Mouse (Mus musculus): ENCODE measurements at regions not wholly inside any gene's neighbourhood (a gene's known extent, or its start where the extent isn't known, plus 50 kb on each side); places are given as distances from the start of the nearest gene placed in this dataset.

GRCm38 (mm10) chr12:73491370-73491769, 54.8 kb downstream of the Tmem30b start:
- Histone ChIP-seq H3K4me1 (replicated peaks) (no peaks in the 10 kb centered on the region), H3K27ac (replicated peaks) (no peak overlapping the region), H3K4me2 (no peak overlapping the region), H3K27me3 (no peaks in the 10 kb centered on the region), H3K9ac (no peak overlapping the region), H3K4me3 (replicated peaks) (no peak overlapping the region), H3K36me3 (replicated peaks) (no peaks in the 10 kb centered on the region), H3K9me3 (replicated peaks) (no peaks in the 10 kb centered on the region)
- no peak for ATAC-seq (ENCODE audit: insufficient read depth)
- WGBS (ENCODE audit: insufficient replicate concordance): 66% methylated on average over 3 of the region's 3 CpGs

- H3K36me3 ChIP-seq (replicated peaks): no peaks in the 10 kb centered on the region
- no peak overlapping the region for H3K9ac ChIP-seq
- WGBS (ENCODE audit: insufficient replicate concordance): 38% methylated on average over 2 of the region's 2 CpGs
- no peaks in the 10 kb centered on the region for H3K4me1 ChIP-seq (replicated peaks)
- no peak for ATAC-seq (ENCODE audit: insufficient read depth)
- H3K9me3 ChIP-seq (replicated peaks): no peaks in the 10 kb centered on the region
- no peak overlapping the region for H3K4me2 ChIP-seq
- no peak overlapping the region for H3K4me3 ChIP-seq (replicated peaks)
- no peak overlapping the region for H3K27ac ChIP-seq (replicated peaks)
- no peaks in the 10 kb centered on the region for H3K27me3 ChIP-seq
Observed at GRCm38 (mm10) chr12:73482858-73483257, 63.3 kb downstream of the Tmem30b start.

GRCm38 (mm10) chr12:73482275-73482674, 63.9 kb downstream of the Tmem30b start:
- 59% methylated on average over 6 of the region's 6 CpGs for WGBS (ENCODE audit: insufficient replicate concordance)
- H3K4me3 ChIP-seq (replicated peaks): no peak overlapping the region
- no peak overlapping the region for H3K27ac ChIP-seq (replicated peaks)
- H3K9me3 ChIP-seq (replicated peaks): no peaks in the 10 kb centered on the region
- no peak overlapping the region for H3K9ac ChIP-seq
- H3K36me3 ChIP-seq (replicated peaks): no peaks in the 10 kb centered on the region
- no peaks in the 10 kb centered on the region for H3K27me3 ChIP-seq
- no peak for ATAC-seq (ENCODE audit: insufficient read depth)
- H3K4me2 ChIP-seq: no peak overlapping the region
- H3K4me1 ChIP-seq (replicated peaks): no peaks in the 10 kb centered on the region

- H3K36me3 ChIP-seq (replicated peaks): no peaks in the 10 kb centered on the region
- ATAC-seq (ENCODE audit: insufficient read depth): no peak
- WGBS (ENCODE audit: insufficient replicate concordance): 60% methylated on average over 3 of the region's 3 CpGs
- H3K27me3 ChIP-seq: no peaks in the 10 kb centered on the region
- no peak overlapping the region for H3K4me2 ChIP-seq
- no peaks in the 10 kb centered on the region for H3K4me1 ChIP-seq (replicated peaks)
- H3K9ac ChIP-seq: no peak overlapping the region
- H3K9me3 ChIP-seq (replicated peaks): no peaks in the 10 kb centered on the region
- no peak overlapping the region for H3K4me3 ChIP-seq (replicated peaks)
- no peak overlapping the region for H3K27ac ChIP-seq (replicated peaks)
Observed at GRCm38 (mm10) chr12:73481705-73482104, 64.5 kb downstream of the Tmem30b start.

- Histone ChIP-seq H3K27ac (replicated peaks) (no peak overlapping the region), H3K4me1 (replicated peaks) (no peaks in the 10 kb centered on the region), H3K36me3 (replicated peaks) (no peaks in the 10 kb centered on the region), H3K4me3 (replicated peaks) (no peak overlapping the region), H3K9ac (no peak overlapping the region), H3K4me2 (no peak overlapping the region), H3K27me3 (no peaks in the 10 kb centered on the region), H3K9me3 (replicated peaks) (no peaks in the 10 kb centered on the region)
- 68% methylated on average over 6 of the region's 6 CpGs for WGBS (ENCODE audit: insufficient replicate concordance)
- no peak for ATAC-seq (ENCODE audit: insufficient read depth)
Observed at GRCm38 (mm10) chr12:73481165-73481564, 65.0 kb downstream of the Tmem30b start.

GRCm38 (mm10) chr12:73480610-73480971, 65.6 kb downstream of the Tmem30b start:
- ATAC-seq (ENCODE audit: insufficient read depth): no peak
- H3K4me1 ChIP-seq (replicated peaks): no peaks in the 10 kb centered on the region
- no peak overlapping the region for H3K4me2 ChIP-seq
- H3K27me3 ChIP-seq: no peaks in the 10 kb centered on the region
- H3K9me3 ChIP-seq (replicated peaks): no peaks in the 10 kb centered on the region
- no peak overlapping the region for H3K4me3 ChIP-seq (replicated peaks)
- H3K9ac ChIP-seq: no peak overlapping the region
- no peaks in the 10 kb centered on the region for H3K36me3 ChIP-seq (replicated peaks)
- 61% methylated on average over 6 of the region's 6 CpGs for WGBS (ENCODE audit: insufficient replicate concordance)
- H3K27ac ChIP-seq (replicated peaks): no peak overlapping the region

GRCm38 (mm10) chr12:73479932-73480609, 66.1 kb downstream of the Tmem30b start:
- H3K27me3 ChIP-seq: no peaks in the 10 kb centered on the region
- no peak overlapping the region for H3K4me2 ChIP-seq
- H3K27ac ChIP-seq (replicated peaks): no peak overlapping the region
- 70% methylated on average over 15 of the region's 15 CpGs for WGBS (ENCODE audit: insufficient replicate concordance)
- H3K4me1 ChIP-seq (replicated peaks): no peaks in the 10 kb centered on the region
- no peak for ATAC-seq (ENCODE audit: insufficient read depth)
- H3K36me3 ChIP-seq (replicated peaks): no peaks in the 10 kb centered on the region
- H3K9ac ChIP-seq: no peak overlapping the region
- H3K9me3 ChIP-seq (replicated peaks): no peaks in the 10 kb centered on the region
- no peak overlapping the region for H3K4me3 ChIP-seq (replicated peaks)

- no peak overlapping the region for H3K4me3 ChIP-seq (replicated peaks)
- 65% methylated on average over 4 of the region's 4 CpGs for WGBS (ENCODE audit: insufficient replicate concordance)
- no peaks in the 10 kb centered on the region for H3K4me1 ChIP-seq (replicated peaks)
- no peak overlapping the region for H3K9ac ChIP-seq
- no peaks in the 10 kb centered on the region for H3K9me3 ChIP-seq (replicated peaks)
- no peaks in the 10 kb centered on the region for H3K36me3 ChIP-seq (replicated peaks)
- no peak overlapping the region for H3K4me2 ChIP-seq
- no peaks in the 10 kb centered on the region for H3K27me3 ChIP-seq
- no peak overlapping the region for H3K27ac ChIP-seq (replicated peaks)
- no peak for ATAC-seq (ENCODE audit: insufficient read depth)
Observed at GRCm38 (mm10) chr12:73478641-73479040, 67.6 kb downstream of the Tmem30b start.

GRCm38 (mm10) chr12:73476421-73476858, 69.8 kb downstream of the Tmem30b start:
- no peak overlapping the region for H3K4me2 ChIP-seq
- H3K4me1 ChIP-seq (replicated peaks): no peaks in the 10 kb centered on the region
- no peaks in the 10 kb centered on the region for H3K9me3 ChIP-seq (replicated peaks)
- no peak overlapping the region for H3K4me3 ChIP-seq (replicated peaks)
- 25% methylated on average over 7 of the region's 7 CpGs for WGBS (ENCODE audit: insufficient replicate concordance)
- no peaks in the 10 kb centered on the region for H3K27me3 ChIP-seq
- no peaks in the 10 kb centered on the region for H3K36me3 ChIP-seq (replicated peaks)
- H3K9ac ChIP-seq: no peak overlapping the region
- no peak for ATAC-seq (ENCODE audit: insufficient read depth)
- H3K27ac ChIP-seq (replicated peaks): no peak overlapping the region

- no peak overlapping the region for H3K27ac ChIP-seq (replicated peaks)
- no peak overlapping the region for H3K9ac ChIP-seq
- H3K4me1 ChIP-seq (replicated peaks): no peaks in the 10 kb centered on the region
- no peak overlapping the region for H3K4me2 ChIP-seq
- H3K27me3 ChIP-seq: no peaks in the 10 kb centered on the region
- WGBS (ENCODE audit: insufficient replicate concordance): 48% methylated on average over 3 of the region's 3 CpGs
- H3K4me3 ChIP-seq (replicated peaks): no peak overlapping the region
- ATAC-seq (ENCODE audit: insufficient read depth): no peak
- no peaks in the 10 kb centered on the region for H3K9me3 ChIP-seq (replicated peaks)
- no peaks in the 10 kb centered on the region for H3K36me3 ChIP-seq (replicated peaks)
Observed at GRCm38 (mm10) chr12:73475774-73476173, 70.4 kb downstream of the Tmem30b start.

GRCm38 (mm10) chr12:73475020-73475419, 71.2 kb downstream of the Tmem30b start:
- H3K9ac ChIP-seq: no peak overlapping the region
- ATAC-seq (ENCODE audit: insufficient read depth): no peak
- 11% methylated on average over 5 of the region's 5 CpGs for WGBS (ENCODE audit: insufficient replicate concordance)
- no peaks in the 10 kb centered on the region for H3K4me1 ChIP-seq (replicated peaks)
- H3K36me3 ChIP-seq (replicated peaks): no peaks in the 10 kb centered on the region
- H3K4me3 ChIP-seq (replicated peaks): no peak overlapping the region
- no peaks in the 10 kb centered on the region for H3K9me3 ChIP-seq (replicated peaks)
- no peak overlapping the region for H3K27ac ChIP-seq (replicated peaks)
- H3K4me2 ChIP-seq: no peak overlapping the region
- no peaks in the 10 kb centered on the region for H3K27me3 ChIP-seq

- Histone ChIP-seq H3K27ac (replicated peaks) (no peak overlapping the region), H3K4me3 (replicated peaks) (no peak overlapping the region), H3K27me3 (no peaks in the 10 kb centered on the region), H3K9me3 (replicated peaks) (no peaks in the 10 kb centered on the region), H3K36me3 (replicated peaks) (no peaks in the 10 kb centered on the region), H3K9ac (no peak overlapping the region), H3K4me2 (no peak overlapping the region), H3K4me1 (replicated peaks) (no peaks in the 10 kb centered on the region)
- ATAC-seq (ENCODE audit: insufficient read depth): no peak
- WGBS (ENCODE audit: insufficient replicate concordance): 49% methylated on average over 4 of the region's 4 CpGs
Observed at GRCm38 (mm10) chr12:73473111-73473510, 73.1 kb downstream of the Tmem30b start.
